Mouse (Mus musculus): ENCODE data around the gene Stox2. TPM values are rescaled to one million over a fixed set of nuclear protein-coding genes. Genes with fewer than 3 reads are reported as not detected.

The Stox2 gene
- total RNA-seq, 2 experiments from 2014 or later = 12.6 to 13.4 TPM

DNA sequence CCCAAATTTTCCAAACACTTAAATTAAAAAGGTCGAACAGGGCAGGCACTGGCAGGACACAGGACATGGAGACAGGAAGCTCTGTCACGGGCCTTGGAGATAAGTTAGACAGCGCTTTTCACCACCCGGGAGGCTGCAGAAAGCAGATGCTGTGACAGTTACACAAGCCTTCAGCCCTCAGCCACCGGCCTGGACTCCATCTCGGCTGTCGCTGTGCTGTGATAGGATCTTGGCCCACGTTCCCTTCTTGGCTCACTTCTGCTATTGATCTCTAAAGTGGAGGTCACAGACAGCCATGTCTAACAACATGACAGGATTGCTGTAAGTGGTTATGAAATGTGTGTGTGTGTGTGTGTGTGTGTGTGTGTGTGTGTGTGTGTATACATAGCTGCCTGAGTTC lies 82.9 kb downstream of the Stox2 start:
- DNase-seq (ENCODE audit: low spot score in 2 of 2) = no peak

DNA sequence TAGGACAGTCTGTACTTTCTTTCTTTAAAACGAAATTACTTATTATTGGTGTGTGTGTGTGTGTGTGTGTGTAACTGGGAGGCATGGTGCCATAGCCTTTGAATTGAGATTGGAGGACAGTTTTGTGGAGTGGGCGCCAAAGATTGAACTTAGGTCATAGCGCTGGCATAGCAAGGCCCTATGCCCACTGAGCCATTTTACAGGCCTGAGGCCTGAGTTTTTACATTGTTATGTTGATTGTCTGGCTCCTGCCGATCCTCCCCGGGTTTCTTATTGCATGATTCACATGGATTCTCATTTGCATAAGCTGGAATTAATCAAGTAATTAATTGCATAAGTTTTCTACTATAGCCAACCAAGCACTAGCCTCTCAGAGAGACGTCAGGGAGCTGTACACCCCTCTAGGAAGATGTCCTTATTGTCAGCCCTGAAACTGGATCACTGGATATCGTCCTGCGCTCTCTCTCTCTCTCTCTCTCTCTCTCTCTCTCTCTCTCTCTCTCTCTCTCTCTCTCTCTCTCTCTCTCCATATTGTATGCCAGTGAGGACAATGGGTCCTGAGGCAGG lies 90.7 kb downstream of the Stox2 start:
- DNase-seq (ENCODE audit: low spot score in 2 of 2) = no peak

DNA sequence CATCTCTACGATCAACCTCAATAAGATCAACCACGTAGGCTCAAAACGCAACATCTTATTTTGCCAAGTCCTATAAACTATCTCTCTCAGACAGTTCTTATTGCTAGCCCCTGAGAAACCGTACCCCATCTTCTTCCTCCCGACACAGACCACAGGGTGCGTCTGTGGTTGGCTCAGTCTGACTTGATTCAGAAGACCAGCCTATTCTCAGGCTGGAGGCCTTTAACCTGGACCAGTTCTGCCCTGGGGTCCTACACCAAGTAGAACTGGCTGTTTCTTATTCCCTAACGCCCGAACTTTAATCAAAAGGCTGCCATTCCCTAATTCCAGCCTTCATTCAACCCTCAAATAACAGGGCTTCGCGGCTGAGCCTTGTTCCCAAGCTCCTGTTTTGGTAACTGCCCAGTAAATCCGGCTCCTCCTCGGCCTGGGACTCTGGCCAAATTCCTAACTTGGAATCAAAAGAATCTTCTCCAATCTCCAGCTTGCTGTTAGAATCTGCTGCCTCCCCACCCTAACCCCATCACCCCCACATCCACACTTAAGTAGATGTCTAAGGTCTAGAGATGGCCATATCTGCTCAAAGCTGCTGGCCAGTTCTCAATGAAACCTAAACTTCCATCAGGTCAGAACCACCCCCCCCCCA lies 91.5 kb downstream of the Stox2 start:
- DNase-seq (ENCODE audit: low spot score in 2 of 2) = no peak

DNA sequence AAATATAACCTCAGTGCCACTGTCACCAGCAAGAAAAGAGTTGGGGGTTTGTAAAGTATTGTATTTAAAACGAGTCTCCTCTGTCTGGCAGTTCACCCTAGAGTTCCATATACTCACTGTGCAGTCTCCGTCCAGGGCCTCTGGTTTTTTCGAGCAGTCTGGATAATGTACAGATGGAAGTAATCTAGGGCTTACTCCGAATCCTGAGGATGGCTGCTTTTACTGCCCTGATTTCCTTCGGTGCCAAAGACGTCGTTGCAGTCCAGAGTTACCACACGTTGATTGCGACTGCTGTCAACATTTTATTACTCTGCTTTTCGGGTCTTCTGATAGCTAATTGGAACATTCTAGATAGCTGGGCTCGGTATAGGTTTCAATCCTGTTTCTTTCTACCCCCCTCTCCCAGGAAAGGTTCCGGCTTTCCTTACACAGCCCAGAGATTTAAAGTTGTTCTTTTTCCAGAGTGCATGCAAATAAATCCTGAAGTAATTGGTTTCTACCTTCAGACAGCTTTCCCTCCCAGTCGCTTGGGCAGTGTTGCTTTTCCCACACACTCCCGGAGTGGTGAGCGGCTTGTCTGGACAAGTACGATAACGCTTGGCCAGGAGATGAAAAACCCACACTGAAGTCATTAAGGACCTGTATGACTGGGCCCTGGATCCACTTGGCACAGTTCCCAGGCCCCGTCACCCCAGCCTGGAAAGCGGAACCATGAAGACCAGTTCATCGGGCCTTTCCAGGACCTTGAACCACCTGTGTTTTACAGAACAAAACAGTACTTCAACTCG lies 94.1 kb downstream of the Stox2 start:
- DNase-seq (ENCODE audit: low spot score in 2 of 2) = peak; percentile 9 to 29

DNA sequence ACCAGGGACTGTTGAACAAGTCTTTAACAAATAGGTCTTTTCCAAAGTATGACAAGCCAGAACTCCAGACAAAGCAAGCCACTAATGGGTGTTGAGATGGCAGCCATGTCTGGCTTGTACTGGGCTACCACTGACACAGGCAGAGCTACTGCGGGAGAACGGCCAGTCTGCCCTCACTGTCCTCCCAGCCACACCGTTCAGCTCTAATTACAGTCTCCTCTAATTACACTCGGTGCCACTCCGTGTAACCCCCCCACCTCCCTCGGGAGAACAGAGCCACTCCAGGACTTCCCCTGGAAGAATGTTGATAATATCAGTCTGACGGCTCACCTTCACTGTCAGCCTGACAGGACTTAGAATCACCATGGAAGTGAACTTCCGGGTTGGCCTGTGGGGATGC lies 97.1 kb downstream of the Stox2 start:
- DNase-seq (ENCODE audit: low spot score in 2 of 2) = no peak

DNA sequence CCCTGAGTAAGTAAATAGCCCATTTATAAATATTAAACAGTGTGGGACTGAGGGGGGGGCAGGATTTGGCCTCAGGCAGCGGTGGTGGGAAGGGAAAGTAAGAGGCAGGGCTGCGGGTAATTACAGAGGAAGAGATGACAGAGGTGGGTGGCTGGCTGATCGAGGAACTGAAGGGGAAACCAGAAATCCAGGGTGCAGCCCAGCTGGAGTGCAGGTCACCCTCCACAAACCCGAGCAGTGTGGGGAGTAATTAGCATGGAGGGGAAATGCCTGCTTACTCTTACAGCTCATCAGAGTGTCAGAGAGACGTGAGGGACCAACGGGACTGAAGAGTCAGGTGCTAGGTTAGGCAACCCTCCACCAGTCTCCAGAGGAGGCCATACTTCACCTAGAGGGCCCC lies 98.4 kb downstream of the Stox2 start:
- no peak for DNase-seq (ENCODE audit: low spot score in 2 of 2)

DNA sequence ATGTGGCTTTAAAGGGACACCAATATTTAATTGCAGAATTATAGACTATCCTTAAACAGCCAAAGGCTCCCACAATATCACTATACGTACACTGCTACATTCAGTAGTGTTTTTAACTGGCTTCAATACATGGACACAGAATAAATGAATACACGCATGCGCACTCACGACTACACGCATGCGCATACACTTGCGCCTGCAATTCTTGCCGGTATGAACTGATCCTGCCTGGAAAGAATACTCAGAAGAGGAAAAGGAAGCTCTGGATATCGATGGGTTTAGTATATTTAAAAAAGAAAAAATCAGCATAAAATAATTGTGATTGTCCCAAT lies 100.4 kb downstream of the Stox2 start:
- DNase-seq (ENCODE audit: low spot score in 2 of 2) = no peak

DNA sequence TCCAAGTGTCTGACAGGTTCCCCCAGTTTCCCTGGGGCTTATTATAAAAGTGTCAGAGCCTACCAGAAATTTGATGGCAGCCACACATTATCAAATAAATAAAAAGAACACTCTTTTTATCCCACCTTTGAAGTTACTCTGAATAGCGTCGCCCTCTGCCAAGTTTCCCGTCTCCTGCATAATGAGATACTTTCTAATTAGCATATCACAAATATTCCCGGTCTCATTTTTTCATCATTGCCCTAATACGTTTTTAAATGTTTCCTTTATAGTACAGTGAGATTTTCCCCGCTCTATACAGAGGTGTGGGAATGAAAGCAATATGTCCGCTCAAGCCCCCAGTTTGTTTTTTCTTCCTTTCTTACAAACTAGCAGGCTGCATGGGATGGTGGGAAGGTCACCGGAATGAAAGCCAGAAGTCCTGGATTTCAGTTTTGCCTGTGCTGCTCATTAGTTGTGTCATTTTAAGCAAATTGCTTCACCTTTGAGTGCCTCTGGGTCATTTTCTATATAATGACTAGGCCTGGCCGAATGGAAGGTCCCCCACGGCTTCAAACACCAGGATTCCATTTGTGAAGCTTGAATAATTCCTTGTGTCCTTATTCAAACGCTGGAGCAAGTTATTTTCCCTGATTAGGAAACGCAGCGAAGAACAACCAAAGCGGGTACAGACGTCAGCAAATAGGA lies 100.9 kb downstream of the Stox2 start:
- DNase-seq (ENCODE audit: low spot score in 2 of 2) = no peak

DNA sequence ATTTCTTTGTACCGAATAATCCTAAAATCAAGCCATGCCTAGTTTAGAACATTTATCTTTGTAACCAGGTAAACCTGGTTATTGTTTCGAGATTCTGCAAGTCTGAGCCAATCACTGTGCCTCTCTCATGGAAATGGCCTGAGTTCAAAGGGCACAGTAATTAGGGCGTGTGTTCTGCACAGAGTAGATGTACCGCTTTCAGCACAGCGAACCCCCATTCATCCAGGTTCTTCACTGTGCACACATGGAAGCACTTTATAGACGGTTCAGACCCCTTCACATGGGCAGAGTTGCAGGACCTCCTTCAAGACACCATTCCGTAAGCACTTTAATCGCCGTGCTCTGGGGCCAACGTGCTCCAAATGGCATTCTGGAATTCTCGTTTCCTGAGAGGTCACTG lies 104.7 kb downstream of the Stox2 start:
- no peak for DNase-seq (ENCODE audit: low spot score in 2 of 2)

DNA sequence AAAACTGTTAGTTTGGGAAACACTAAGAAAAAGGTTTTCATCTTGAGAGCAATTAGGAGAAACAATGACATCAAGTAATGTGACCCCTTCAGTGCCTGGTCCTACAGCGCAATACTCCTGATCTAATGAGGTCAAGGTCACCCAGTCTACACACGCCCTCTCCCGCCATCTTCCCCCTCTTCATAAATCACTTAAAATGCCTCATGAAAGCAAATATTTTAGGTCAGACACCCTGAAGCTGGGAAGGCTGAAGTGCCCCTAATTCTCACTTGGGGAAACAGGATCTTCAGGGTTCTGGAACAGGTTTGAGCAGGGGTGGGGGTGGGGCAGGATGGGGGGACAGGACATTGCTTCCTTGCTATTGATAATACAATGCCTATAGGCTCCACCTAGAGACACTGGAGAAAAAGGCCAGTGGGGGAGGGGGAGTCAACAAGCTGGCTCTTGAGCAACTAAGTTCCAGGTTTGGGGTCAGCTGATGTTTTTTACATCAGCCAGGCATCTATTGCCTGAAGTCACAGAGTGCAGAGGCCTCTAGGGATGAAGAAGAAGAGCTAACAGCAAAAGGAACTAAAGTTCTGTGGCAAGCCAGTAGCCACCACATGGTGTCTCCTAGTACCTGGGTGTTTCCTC lies 107.4 kb downstream of the Stox2 start:
- DNase-seq (ENCODE audit: low spot score in 2 of 2) = no peak

DNA sequence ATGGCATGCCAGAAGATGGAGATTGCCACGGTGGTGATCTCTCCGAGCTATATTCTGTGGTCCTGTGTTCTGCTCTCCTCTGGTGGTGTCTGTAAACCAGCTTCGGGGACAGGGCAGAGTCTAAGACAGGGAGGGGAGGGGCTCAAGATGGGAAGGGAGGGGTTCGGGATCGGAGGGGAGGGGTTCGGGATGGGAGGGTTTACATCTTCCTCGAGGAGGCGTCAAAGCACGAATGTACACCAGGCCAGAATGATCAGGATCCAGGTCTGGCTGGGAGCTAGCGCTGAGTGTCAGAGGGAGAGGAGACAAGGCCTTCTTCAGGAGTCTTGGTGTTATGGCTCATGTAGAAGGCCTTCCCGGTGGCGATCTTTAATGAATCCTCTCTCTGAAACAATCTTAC lies 109.7 kb downstream of the Stox2 start:
- no peak for DNase-seq (ENCODE audit: low spot score in 2 of 2)

DNA sequence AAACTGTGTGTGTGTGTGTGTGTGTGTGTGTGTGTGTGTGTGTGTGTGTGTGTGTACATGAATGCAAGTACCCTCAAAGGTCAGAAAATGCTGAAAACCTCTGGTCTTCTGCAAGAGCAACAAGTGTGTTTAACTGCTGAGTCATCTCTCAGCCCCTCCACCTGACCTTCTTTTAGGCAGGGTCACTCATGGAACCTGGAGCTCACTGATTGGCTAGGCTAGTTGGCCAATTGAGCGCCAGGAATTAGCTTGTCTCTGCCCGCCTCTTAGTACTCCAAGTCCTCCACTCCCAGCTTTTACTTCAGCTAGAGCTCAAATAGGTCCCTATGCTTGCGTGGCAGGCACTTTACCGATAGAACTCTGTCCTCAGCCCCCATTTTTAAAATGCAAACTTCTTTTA lies 110.2 kb downstream of the Stox2 start:
- no peak for DNase-seq (ENCODE audit: low spot score in 2 of 2)

DNA sequence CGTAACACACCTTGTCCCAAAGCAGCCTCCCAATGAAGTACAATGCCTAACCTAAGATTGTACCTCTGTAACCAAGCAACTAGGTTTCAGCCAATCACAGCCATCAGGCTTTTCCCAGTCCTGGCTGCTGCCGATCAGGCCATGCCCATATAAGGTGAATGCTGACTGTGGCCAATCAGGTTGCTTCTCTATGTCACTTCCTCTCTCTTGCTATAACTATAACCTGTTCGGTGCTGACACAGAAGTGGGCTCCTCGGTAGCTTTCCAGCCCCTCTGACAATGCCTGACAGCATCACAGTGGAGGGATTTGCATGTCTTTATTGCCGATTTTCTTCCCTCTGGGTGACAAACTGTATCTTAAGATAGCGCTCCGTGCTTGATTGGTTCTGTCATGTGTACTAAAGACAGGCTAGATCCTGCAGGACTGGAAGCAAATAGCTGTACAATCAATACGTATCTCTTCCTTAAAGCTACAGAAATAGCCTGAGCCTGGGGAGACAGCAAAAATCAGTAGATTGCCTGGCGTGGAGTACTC lies 111.9 kb downstream of the Stox2 start:
- DNase-seq (ENCODE audit: low spot score in 2 of 2) = no peak

DNA sequence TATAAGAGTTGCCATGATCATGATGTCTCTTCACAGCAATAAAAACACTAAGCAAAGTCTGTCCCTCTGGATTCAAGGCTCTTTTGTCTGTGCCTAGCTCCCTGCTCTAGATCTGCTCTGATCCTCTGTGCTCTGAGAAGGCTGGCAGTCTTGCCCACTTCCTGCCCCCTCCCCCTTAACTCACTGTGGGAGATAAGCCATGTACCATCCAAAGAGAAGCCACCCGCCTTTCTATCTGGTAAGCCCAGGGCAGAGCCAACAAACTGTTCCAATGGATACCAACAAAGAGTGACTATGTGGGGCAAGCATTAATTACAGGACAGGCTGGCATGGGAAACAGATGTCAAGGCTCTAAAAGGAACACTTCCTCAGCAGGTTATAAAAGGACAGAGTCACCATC lies 113.2 kb downstream of the Stox2 start:
- DNase-seq (ENCODE audit: low spot score in 2 of 2) = no peak

DNA sequence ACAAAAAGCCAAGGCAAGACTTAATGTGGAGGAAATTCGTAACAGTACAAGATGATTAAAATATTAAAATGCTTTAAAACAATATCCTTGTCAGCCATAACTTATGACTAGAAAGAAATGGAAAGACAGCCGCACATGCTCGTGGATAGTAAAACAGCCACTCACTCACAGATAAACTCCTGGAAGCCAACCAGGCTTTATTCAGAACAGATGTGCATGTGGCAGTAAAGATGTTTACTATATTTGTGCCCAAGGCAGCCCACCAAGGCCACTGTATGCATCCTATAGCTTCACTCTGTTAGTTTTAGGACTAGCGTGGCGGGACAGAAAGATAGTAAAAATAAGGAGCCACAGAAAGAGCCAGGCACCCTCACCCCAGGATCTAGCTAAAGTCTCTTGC lies 115.2 kb downstream of the Stox2 start:
- no peak for DNase-seq (ENCODE audit: low spot score in 2 of 2)

DNA sequence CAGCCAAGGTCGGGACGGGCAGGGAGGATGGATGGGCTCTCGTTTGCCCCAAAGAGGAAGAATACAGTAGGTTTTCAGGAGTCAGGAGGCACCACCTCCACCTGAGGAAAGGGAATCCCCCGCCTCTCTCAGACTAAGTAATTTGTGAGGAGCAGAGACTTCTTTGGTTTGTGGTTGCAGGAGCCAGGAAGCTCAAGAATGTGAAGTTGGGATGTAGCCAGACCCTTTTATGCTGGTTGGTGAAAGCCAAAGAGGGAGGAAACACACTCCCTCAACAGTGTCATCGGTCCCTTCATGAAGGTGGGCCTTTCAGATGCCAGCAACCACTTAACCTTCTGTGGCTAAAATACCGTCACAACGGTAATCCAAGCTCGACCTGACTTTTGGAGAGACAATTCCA lies 119.8 kb downstream of the Stox2 start:
- DNase-seq (ENCODE audit: low spot score in 2 of 2) = no peak

DNA sequence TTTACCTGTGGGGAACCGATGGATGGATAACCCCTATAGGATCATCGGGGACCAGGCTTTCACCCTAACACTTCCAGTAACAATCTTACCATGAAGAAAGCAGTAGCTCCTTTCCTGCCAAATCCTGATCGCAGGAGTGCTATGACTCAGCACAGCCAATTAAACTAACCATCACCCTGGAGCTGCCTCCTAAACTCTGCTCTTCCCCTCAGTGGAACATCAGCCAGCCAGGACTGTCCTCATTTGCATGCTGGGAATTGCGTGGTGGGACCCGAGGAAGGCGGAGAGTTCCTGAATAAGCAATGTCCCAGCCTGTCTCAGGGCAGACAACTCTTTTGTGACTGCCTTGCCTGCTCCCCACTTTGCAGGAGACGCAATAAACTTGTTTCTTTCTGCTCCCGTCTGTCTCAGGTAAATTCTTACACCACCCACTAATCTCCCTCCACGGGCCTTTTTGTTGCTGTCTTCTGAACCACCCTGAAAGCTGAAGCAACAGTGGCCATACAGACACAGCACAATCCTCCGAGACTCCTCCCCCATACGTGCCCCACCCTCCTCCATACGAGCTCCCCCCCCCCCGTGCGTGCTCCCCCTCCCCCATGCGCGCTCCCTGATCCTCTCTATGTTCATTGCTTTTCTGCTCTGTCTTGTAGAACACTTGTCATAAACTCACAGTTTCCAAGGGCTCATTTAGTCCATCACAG lies 121.9 kb downstream of the Stox2 start:
- no peak for DNase-seq (ENCODE audit: low spot score in 2 of 2)

DNA sequence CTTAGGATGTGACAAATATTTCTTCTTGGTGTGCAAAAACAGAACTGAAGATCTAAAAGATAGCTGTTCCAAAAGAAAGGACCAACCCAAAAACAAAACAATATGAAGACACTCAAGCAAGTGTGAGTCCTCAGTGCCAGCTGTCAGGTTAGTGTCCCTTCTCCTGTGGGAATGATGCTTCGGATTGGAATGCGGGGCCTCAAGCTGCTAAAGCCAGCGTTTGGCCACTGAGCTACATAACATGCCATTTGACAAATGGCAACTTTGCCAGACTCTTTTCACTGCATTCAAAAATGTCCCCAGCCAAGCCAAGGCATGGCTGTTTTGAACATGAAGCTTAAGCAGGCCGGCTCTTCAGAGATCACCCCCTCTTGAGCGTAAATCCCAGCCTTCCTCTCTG lies 124.9 kb downstream of the Stox2 start:
- DNase-seq (ENCODE audit: low spot score in 2 of 2) = no peak

DNA sequence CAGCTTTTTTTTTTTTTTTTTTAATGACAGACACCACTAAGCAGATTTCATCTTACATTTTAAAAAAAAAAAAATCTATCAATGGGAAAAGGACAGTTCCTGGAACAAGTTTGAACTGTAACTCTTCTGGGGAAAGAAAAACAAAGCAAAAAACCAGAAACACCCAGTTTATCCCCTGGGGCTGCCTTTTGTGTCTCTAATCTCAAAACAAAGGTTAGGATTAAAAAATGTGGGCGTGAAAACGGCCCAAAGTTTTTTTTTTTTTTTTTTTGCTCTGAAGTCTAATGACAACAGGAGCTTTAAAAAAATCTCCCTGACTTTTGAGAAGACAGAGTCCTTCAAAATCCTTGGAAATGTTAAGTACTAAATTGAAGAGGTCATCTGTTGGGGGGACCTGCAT lies 125.5 kb downstream of the Stox2 start:
- DNase-seq (ENCODE audit: low spot score in 2 of 2) = no peak

DNA sequence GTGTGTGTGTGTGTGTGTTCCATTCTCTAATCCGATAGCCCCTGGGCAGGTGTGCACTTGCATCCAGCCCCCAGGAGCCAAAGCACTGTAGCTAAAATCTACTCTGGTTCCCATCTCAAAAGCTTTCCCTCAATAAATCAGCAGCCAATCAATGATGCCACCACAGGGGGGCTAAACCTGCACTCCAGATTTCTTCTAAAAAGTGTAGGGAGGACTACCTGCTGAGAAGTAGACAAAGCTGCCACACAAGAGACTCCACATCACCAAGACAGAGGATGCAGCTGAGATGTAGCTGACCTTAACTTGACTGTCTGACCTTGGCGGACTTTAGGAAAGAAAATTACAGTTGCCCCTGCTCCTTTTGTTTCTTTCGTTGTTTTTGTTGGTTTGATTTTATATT lies 127.7 kb downstream of the Stox2 start:
- DNase-seq (ENCODE audit: low spot score in 2 of 2) = no peak

DNA sequence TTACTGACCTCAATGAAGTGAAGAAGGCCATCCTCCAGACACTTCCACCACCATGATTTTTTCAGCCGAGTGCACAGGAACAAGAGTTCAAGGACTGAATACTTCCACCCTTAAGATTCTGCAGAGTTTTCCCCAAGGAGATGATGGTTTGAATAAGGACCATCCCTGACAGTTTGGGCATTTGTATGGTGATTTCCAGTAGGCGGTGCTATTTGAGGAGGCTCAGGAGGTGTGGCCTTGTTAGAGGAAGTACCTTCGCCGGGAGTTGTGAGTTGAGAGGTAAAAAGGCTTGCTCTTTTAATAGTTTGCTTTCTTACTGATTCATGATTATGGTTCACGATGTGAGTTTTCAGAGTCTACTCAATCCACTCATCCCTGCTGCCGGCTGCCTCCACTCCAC lies 138.0 kb downstream of the Stox2 start:
- no peak for DNase-seq (ENCODE audit: low spot score in 2 of 2)

All from adrenal gland, adult 18-20 months (tissue).